Comparison of ENCODE assay signal across 8 mouse cellular contexts in genomic region chr6:48047114-48047449, GRCm38 (mm10). TPM values are rescaled to one million over a fixed set of nuclear protein-coding genes. Genes with fewer than 3 reads are reported as not detected.
DNase-seq lines count a peak whose midpoint lies in the region; ATAC-seq and TF ChIP-seq lines count a peak whose summit lies in the region.

No protein-coding gene starts in this region.

- peak; percentile 41 for TF ChIP-seq CTCF in layer of hippocampus, adult 2 months (conservative IDR thresholded peaks at IDR 0.05)
- TF ChIP-seq CTCF in bone marrow, adult 2 months (IDR thresholded peaks at IDR 0.05; ENCODE audit: control insufficient read depth, insufficient read depth, low read length), result no peak

- H3K36me3 ChIP-seq in hindbrain, embryonic 13.5 days, result peaks cover 29% of the 10 kb centered on the region
- peaks cover 25% of the 10 kb centered on the region for H3K36me3 ChIP-seq in midbrain, embryonic 14.5 days (ENCODE audit: control insufficient read depth, insufficient read depth, low read length)

- DNase-seq in layer of hippocampus, adult 2 months (ENCODE audit: low spot score in 2 of 2), result no peak
- DNase-seq in layer of hippocampus, postnatal 14 days (ENCODE audit: low spot score in 2 of 2), result no peak
- peak; percentile 59 for DNase-seq in midbrain, embryonic 14.5 days
- DNase-seq in cerebellum, adult 18-20 months, result no peak
- no peak for DNase-seq in cerebellum, adult 9-10 months
- DNase-seq in adrenal gland, postnatal 10 days, result no peak

- no peak for TF ChIP-seq POLR2A in bone marrow, adult 2 months (IDR thresholded peaks at IDR 0.05; ENCODE audit: borderline replicate concordance, control insufficient read depth, low read depth, low read length)

- no peak; the same call in 1 of the 2 replicates for ATAC-seq in hindbrain, embryonic 13.5 days (ENCODE audit: low FRiP score)
- ATAC-seq in midbrain, embryonic 14.5 days (ENCODE audit: low FRiP score, low TSS enrichment), result no peak

- H3K4me1 ChIP-seq in bone marrow, adult 2 months (ENCODE audit: control insufficient read depth, insufficient read depth, low read length), result no peaks in the 10 kb centered on the region; the same call in 1 of the 2 replicates
- H3K4me1 ChIP-seq in hindbrain, embryonic 13.5 days (replicated peaks), result peaks cover 25% of the 10 kb centered on the region
- no peaks in the 10 kb centered on the region for H3K4me1 ChIP-seq in midbrain, embryonic 14.5 days (ENCODE audit: control insufficient read depth, insufficient read depth, low read length)

- peak overlapping the region; percentile 88 for H3K9ac ChIP-seq in hindbrain, embryonic 13.5 days
- peak overlapping the region; percentile 87 for H3K9ac ChIP-seq in midbrain, embryonic 14.5 days (replicated peaks; ENCODE audit: low read length)

- 7% methylated on average over 12 of the region's 12 CpGs for WGBS in bone marrow, adult 2 months
- WGBS in hindbrain, embryonic 13.5 days, result 8% methylated on average over 12 of the region's 12 CpGs
- WGBS in midbrain, embryonic 14.5 days, result 6% methylated on average over 12 of the region's 12 CpGs

- no peaks in the 10 kb centered on the region for H3K27me3 ChIP-seq in hindbrain, embryonic 13.5 days
- no peaks in the 10 kb centered on the region for H3K27me3 ChIP-seq in midbrain, embryonic 14.5 days (ENCODE audit: control insufficient read depth, insufficient read depth, low read length)

- H3K4me2 ChIP-seq in hindbrain, embryonic 13.5 days, result peak overlapping the region; percentile 82
- peak overlapping the region; percentile 71 for H3K4me2 ChIP-seq in midbrain, embryonic 14.5 days (ENCODE audit: low read length)

- H3K4me3 ChIP-seq in layer of hippocampus, adult 2 months, result peak overlapping the region; percentile 72
- peak overlapping the region; percentile 73 for H3K4me3 ChIP-seq in bone marrow, adult 2 months (replicated peaks; ENCODE audit: control insufficient read depth, low read depth, low read length)
- peak overlapping the region; percentile 87 for H3K4me3 ChIP-seq in hindbrain, embryonic 13.5 days
- H3K4me3 ChIP-seq in midbrain, embryonic 14.5 days (replicated peaks; ENCODE audit: low read depth, low read length), result peak overlapping the region; percentile 64

- peak overlapping the region; percentile 80 for H3K27ac ChIP-seq in layer of hippocampus, adult 2 months
- no peak overlapping the region for H3K27ac ChIP-seq in bone marrow, adult 2 months (ENCODE audit: control insufficient read depth, insufficient read depth, low read depth, low read length, poor library complexity)
- no peak overlapping the region for H3K27ac ChIP-seq in hindbrain, embryonic 13.5 days
- peak overlapping the region; percentile 93 for H3K27ac ChIP-seq in midbrain, embryonic 14.5 days (replicated peaks; ENCODE audit: low read depth, low read length)

- no peaks in the 10 kb centered on the region for H3K9me3 ChIP-seq in hindbrain, embryonic 13.5 days
- no peaks in the 10 kb centered on the region for H3K9me3 ChIP-seq in midbrain, embryonic 14.5 days (ENCODE audit: control insufficient read depth, low read length)

RNA-seq across cellular contexts. Expression of gene Zfp777, which starts 1.6 kb away (rescaled TPM):
- total RNA-seq in layer of hippocampus, adult 2 months (2021), result 10 to 100 TPM; 36.8 to 37.4 TPM
- total RNA-seq in layer of hippocampus, postnatal 14 days (2021), result 10 to 100 TPM; 37.3 to 43.7 TPM
- polyA plus RNA-seq in bone marrow, adult 2 months (2011; ENCODE audit: insufficient read depth, insufficient read length, low replicate concordance, missing spikeins), result 4.3 and 7.7 TPM in 2 replicates
- 8.5 and 8.9 TPM in 2 replicates for polyA plus RNA-seq in hindbrain, embryonic 13.5 days (2015; fragmentation: Nextera tagmentation; extraction: Ambion mirVana)
- 10.1 and 11.0 TPM in 2 replicates for polyA plus RNA-seq in midbrain, embryonic 14.5 days (2014; fragmentation: Nextera tagmentation; extraction: Ambion mirVana)
- 10 to 100 TPM; 25.2 to 33.8 TPM for total RNA-seq in adrenal gland, postnatal 10 days (2021)

RNA-seq across cellular contexts. Expression of gene Zfp746, which starts 39.3 kb away (rescaled TPM):
- total RNA-seq in layer of hippocampus, adult 2 months (2021), result 10 to 100 TPM; 31.3 to 34.4 TPM
- 10 to 100 TPM; 30.3 to 30.5 TPM for total RNA-seq in layer of hippocampus, postnatal 14 days (2021)
- polyA plus RNA-seq in bone marrow, adult 2 months (2011; ENCODE audit: insufficient read depth, insufficient read length, low replicate concordance, missing spikeins), result 3.3 and 13.9 TPM in 2 replicates
- polyA plus RNA-seq in hindbrain, embryonic 13.5 days (2015; fragmentation: Nextera tagmentation; extraction: Ambion mirVana), result 17.6 and 21.6 TPM in 2 replicates
- 25.2 and 28.0 TPM in 2 replicates for polyA plus RNA-seq in midbrain, embryonic 14.5 days (2014; fragmentation: Nextera tagmentation; extraction: Ambion mirVana)
- total RNA-seq in adrenal gland, postnatal 10 days (2021), result 10 to 100 TPM; 22.6 to 26.4 TPM

Comparison
In these comparisons a context has a peak if more than half of its experiments do, and no peak if none do; other contexts are left out.
1. H3K27ac ChIP-seq: peak in layer of hippocampus, adult 2 months (single experiment) and midbrain, embryonic 14.5 days (single experiment); none in bone marrow, adult 2 months (single experiment) and hindbrain, embryonic 13.5 days (single experiment).
2. Peak in every context shown above with its lines, with median percentiles within 50 percentile points of each other: H3K4me3 ChIP-seq.